Mouse (Mus musculus) layer of hippocampus, adult 9-10 months (tissue): ENCODE data around the gene Cd200r1.

Experiments
- DNase-seq: peaks from one replicate; pipeline ENCODE4 v3.0.0; 2022; ENCODE audit warnings: low spot score

Cd200r1 gene

DNA sequence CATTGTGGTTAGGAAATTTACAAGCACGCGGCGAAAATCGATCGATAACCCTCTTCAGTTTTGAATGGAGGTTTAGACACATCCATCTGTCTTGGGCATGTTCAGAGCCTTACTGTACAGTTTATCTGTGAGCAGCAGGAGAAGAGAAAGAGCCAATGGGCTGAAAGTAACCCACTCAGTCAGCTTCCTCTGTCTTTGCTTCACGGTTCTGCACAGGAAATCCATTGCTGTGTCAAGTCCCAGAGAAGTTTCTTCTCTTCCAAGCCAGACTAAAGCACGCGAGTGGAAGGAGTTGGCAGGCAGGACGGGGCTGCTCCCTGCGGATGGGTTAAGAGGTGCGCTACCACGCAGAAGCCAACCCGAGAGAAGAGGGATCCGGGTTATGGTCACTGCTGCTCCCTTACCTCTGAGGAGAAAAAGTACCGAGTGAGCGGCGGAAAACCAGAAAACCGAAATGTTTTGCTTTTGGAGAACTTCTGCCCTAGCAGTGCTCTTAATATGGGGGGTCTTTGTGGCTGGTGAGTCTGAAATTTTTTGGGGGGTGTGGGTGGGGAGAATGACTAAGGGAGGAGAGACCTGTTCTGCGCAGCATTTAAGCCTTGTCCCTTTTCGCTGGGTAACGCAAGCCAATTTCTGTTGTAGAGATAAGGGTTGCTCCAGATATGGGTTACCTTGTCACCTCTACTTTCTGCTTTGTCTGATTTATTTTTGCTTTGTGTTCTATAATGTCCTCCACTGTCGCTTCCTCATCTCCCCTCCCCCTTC, at the start of gene Cd200r1:
TSS of gene Cd200r1 (plus strand) at position 182 of the 765 bp plus-strand sequence.
- DNase-seq: no peak

GRCm38 (mm10) chr16:44716305-44717140, 49.0 kb upstream of the Cd200r1 start:
- no peak for DNase-seq

DNA sequence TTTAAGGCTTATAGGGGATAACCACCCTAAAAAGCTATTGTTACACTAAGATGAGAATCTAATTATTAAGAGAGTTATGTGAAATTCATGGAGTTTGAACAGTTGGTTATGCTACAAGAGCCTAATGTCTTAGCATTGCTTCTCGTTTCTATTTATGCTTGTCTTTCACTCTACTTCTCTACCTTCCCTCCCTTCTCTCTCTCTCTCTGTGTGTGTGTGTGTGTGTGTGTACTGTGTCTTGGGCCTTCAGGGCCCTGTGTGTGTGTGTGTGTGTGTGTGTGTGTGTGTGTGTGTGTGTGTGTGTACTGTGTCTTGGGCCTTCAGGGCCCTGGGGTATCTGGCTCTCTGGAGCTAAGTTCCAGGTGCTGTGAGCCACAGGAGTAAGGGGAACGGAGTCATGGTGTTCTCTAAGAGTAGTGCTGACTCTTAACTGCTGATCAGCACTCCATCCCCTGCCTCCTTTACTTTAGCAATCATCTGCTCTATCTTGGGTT, 48.3 kb upstream of the Cd200r1 start:
- DNase-seq: no peak

- no peak for DNase-seq
Measured at GRCm38 (mm10) chr16:44717838-44718237, 47.7 kb upstream of the Cd200r1 start.

DNA sequence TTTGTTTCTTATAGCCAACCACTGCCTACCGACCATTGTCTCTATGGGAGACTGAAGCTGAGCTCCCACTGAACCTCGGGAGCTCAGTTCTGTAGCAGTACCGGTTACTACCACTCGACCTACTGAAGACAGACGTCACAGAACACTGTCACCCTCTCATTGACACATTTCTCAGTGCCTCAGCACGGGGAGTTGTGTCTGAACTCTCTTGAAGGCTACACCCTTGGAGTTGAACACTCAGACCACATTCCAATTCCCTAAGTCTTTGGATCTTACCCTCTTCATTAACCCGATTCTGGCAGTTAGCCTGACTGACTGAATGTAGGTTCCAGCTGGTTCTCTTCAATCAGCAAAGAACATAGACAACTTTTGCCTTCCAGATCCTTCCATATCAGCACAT, 46.2 kb upstream of the Cd200r1 start:
- no peak for DNase-seq

DNA sequence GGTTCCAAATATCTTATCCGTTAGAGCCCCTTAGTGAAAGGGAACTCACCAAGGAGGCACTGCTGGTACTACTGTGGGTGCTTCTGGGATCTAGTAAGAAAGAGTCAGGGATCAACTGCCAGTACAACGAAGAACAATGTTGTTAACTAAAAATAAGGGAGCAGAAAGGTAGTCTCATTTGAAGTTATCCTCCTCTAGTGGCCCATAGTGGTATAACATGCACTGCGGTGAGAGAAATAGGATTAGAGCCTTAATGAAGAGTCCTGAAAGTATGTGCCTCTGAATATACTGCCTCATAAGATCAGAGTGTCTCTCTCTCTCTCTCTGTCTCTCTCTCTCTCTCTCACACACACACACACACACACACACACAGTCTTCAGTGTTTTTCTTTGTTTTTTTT, 45.0 kb upstream of the Cd200r1 start:
- DNase-seq: no peak

DNA sequence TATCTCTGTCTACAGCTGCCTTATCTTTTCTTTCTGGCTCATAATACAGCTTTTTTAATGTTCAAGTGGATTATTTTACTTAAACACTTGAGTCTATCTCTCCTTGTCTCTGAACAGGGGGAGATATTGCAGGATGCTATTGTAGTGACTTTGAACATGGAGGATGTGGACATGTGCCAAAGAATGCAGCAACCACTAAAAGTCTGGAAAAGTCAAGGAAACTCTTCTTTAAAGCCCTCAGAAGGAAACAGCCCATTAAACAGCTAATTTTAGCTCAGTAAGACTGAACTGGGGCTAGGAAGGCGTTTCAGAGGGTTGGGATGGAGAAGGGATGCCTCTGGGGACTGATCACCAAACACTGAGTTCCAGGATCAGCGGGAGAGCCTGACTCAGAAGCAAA, 42.9 kb upstream of the Cd200r1 start:
- DNase-seq: no peak

GRCm38 (mm10) chr16:44724083-44724787, 41.3 kb upstream of the Cd200r1 start, which contains the start of gene Nepro:
Gene Nepro, plus strand, starts transcription at chr16:44724301.
- DNase-seq: peak; percentile 93

DNA sequence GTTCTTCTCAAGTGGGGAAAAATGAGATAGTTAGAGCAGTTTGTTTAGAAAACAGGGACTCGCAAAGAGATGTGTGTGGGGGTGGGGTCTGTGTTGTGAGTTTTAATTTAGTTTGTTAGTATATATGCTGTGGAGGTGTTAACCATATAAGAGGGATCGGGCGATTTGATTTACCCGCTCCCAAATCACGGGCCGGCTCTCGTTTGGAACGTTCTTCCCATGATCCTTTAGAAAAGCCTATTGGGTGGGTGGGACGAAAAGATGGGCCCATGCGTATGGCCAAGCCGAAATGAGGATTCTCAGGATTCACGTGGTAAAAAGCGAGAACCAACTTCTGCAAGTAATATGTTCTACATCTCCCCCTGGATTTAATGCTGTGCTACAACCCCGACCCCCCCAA, 40.7 kb upstream of the Cd200r1 start:
- DNase-seq: no peak

DNA sequence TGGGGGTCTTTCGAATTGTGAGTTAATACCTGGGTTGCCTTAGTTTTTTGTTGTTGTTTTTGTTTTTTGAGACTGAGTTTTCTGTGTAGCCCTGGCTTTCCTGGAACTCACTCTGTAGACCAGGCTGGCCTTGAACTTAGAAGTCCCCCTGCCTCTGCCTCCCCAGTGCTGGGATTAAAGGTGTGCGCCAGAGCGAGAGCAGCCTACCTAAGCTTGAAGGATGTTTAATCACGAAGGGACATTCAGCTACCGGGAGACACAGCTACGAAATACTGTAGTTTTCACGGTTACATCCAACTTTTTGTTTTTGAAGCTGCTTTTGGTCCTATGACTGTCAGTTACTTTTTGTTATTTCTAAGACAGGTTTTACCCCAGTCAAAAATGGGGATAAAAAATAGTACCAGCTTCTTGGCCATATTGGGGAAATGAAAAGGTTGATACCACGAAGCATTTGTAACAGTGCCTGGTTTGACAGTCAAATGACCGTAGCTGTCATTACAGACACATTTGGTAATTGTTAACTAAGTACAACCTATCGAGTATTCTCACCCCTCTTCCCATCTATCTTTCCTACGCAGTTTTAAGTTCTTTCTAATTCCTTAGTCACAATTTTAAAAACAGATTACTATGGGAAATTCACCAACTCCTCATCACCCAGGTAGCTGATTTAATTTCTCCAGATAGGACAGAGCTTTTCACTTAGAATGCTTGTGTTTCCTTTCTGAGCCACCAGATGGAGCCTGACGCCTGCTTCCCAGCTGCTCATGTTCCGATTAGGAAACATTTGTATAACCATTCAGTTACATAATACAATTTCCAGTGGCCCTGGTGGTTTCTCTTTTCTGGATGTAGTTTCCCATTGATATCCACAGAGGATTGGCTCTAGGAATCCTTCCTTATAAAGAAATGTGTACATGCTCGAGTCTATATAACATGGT, 40.0 kb upstream of the Cd200r1 start:
- peak; percentile 89 for DNase-seq

DNA sequence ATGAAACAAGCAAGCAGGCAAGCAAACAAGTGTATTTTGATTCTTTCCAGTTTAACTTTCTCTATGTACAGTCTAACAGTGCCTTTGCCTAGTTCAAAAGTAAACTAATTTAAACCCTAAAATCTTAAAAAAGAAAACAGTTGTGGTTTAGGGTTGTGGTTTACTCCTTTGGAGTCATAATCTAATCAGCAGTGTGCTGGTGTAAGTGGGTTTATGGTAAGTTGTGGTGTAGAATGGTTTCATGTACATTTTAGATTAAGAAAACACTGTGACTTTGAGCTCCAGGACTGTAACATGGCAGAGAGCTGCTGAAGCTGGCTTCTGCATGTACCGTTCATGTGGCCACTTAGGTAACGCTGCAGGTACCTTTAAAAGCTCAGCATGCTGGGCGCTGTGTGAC, 38.0 kb upstream of the Cd200r1 start:
- DNase-seq: no peak

GRCm38 (mm10) chr16:44734059-44734458, 31.5 kb upstream of the Cd200r1 start:
- no peak for DNase-seq

- no peak for DNase-seq
Measured at GRCm38 (mm10) chr16:44735676-44736075, 29.9 kb upstream of the Cd200r1 start.

GRCm38 (mm10) chr16:44736118-44736517, 29.4 kb upstream of the Cd200r1 start:
- no peak for DNase-seq

GRCm38 (mm10) chr16:44742753-44743152, 22.8 kb upstream of the Cd200r1 start:
- DNase-seq: no peak

DNA sequence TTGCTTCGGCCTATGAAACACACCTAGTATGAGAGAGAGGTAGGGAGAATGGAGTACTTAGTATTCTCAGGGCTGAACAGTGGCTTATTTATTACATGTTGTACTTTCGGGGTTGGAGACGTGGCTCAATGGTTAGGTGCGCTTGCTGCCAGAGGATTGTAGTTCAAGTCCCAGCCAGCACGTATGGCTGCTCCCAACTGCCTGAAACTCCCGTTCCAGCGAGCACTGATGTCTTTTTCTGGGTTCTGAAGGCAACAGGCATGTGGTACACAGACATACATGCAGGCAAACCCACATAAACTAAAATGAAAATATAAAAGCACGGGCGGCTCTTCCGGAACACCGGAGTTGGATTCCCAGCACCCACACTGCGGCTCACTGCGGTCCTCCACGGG, 20.1 kb upstream of the Cd200r1 start:
- DNase-seq: no peak

DNA sequence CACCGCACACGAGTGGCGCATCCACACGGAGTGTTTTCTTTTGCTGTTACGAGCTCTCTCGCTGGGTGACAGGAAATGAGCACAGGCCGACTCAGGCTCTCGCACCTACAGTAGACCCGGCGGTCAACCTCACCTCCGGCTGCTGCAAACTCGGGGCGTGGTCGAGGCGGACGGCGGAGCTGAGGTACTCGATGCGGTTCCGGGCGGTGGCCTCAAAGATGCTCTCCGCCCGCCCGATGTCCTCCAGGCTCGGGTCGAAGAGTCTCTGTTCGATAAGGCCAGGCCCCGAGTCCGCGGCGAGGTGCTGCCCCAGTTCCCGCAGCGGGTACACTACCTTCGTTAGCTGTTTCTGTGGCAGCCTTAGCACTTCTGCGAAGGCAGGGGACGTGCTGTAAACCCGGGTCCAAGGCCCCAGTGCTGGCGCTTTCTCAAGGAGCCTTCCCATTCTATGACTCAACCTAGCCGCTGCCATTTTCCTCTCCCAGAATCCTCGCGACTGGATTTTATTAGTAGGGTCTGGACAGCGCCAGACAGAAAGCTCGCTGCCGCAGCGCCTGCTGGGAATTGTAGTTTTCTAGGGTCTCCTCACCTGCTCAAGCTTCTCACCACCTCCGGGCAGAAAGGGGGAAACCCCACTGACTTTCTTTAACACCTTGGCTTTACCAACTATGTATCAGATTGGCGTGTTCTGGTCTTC, 19.5 kb upstream of the Cd200r1 start, which contains the start of gene Gtpbp8:
TSS of gene Gtpbp8 (minus strand) at position 498 of the 697 bp plus-strand sequence.
- peak; percentile 78 for DNase-seq

DNA sequence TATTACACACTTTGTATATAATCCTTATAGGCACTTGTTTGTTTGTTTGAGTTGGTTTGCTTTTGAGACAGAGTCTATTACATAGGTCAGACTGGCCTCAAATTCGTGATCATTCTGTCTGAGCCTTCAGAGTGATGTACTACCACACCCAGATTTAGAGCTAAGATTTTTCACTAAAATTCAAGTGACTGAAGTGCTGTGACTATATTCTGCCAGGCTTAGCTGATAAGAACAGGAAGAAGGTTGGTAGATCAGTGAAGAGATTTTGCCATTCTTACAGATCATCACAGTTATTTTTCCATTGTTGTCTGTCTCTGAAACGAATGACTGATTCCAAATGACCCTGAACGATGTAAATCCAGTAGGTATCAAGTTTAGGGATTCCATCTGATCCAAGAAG, 17.5 kb upstream of the Cd200r1 start:
- DNase-seq: no peak

GRCm38 (mm10) chr16:44757700-44758099, 7.8 kb upstream of the Cd200r1 start:
- no peak for DNase-seq

DNA sequence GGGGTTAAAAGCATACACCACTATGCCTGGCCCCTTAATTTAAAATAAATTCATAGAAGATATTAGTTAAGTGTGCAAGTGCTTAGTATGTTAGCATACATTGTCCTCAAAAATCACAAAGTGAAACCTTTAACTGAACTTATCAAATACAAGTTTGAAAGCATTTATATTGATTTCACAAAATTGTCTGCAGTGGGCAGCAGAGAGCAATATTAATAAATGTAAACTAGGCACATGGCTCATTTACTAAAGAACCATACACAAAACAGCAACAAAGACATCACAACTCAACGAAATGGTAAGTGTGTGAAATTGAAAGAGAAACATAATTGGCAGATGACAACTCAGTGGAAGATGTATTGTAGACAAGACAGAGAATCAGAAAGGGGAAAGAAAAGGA, 3.7 kb upstream of the Cd200r1 start:
- DNase-seq: no peak
